Mouse (Mus musculus) MEL (cell line): ENCODE measurements at regions not wholly inside any gene's neighbourhood (a gene's known extent, or its start where the extent isn't known, plus 50 kb on each side); places are given as distances from the start of the nearest gene placed in this dataset.

ENCODE experiments used
- DNase-seq: peaks from one replicate; pipeline ENCODE4 v3.0.0; 2011; ENCODE audit warnings: low read depth, low spot score
- H3K27ac ChIP-seq: 2 replicates; pipeline ENCODE4 v1.5.1; 2012; ENCODE audit warnings: low read depth, mild to moderate bottlenecking, control low read depth, low read length, moderate library complexity; ENCODE audit not compliant: control insufficient read depth
- H3K27me3 ChIP-seq, 2 experiments: fragments of 150-350 bp in 1 of 2; sonication (generic) in 1 of 2; 2 replicates each; pipeline ENCODE4 v1.6.1; 2012; ENCODE audit warnings: low read length in 2 of 2, mild to moderate bottlenecking in 2 of 2, improper control_type of control experiment in 1 of 2, moderate library complexity in 1 of 2; ENCODE audit not compliant: insufficient read depth in 2 of 2, control insufficient read depth in 1 of 2
- H3K36me3 ChIP-seq, 2 experiments: 2 replicates each; pipeline ENCODE4 v1.6.1; 2012 to 2014; ENCODE audit warnings: low read length in 2 of 2, improper control_type of control experiment in 1 of 2, inconsistent platforms in 1 of 2, mild to moderate bottlenecking in 1 of 2; ENCODE audit not compliant: insufficient read depth in 2 of 2, control insufficient read depth in 1 of 2
- H3K4me1 ChIP-seq, 2 experiments: fragments of 150-350 bp in 1 of 2; sonication (generic) in 1 of 2; 2 replicates each; pipeline ENCODE4 v1.6.1; 2012; ENCODE audit warnings: low read length in 2 of 2, improper control_type of control experiment in 1 of 2, mild to moderate bottlenecking in 1 of 2; ENCODE audit not compliant: insufficient read depth in 2 of 2, control insufficient read depth in 1 of 2
- H3K4me3 ChIP-seq, 2 experiments: fragments of 150-350 bp in 1 of 2; sonication (generic) in 1 of 2; 2 replicates each; pipeline ENCODE4 v1.5.1; 2012; ENCODE audit warnings: low read depth in 2 of 2, low read length in 2 of 2, mild to moderate bottlenecking in 2 of 2, moderate library complexity in 2 of 2, control low read depth in 1 of 2, improper control_type of control experiment in 1 of 2; ENCODE audit not compliant: control insufficient read depth in 1 of 2, insufficient read depth in 1 of 2
- H3K79me2 ChIP-seq: 2 replicates; pipeline ENCODE4 v1.6.1; 2012; ENCODE audit warnings: mild to moderate bottlenecking, low read length, moderate library complexity; ENCODE audit not compliant: control insufficient read depth, poor library complexity, insufficient read depth
- H3K9ac ChIP-seq: 2 replicates; pipeline ENCODE4 v1.6.1; 2012; ENCODE audit warnings: low read depth, mild to moderate bottlenecking, control low read depth, low read length, moderate library complexity; ENCODE audit not compliant: control insufficient read depth, poor library complexity, severe bottlenecking
- H3K9me3 ChIP-seq: fragments of 150-350 bp; sonication (generic); replicated peaks from 2 replicates; pipeline ENCODE4 v1.6.1; 2012; ENCODE audit warnings: mild to moderate bottlenecking, low read length, improper control_type of control experiment, moderate library complexity; ENCODE audit not compliant: insufficient read depth
- BHLHE40 ChIP-seq: IDR thresholded peaks from 2 replicates; pipeline ENCODE4 v1.6.1; 2012; ENCODE audit warnings: low read depth, mild to moderate bottlenecking, inconsistent platforms, low read length, improper control_type of control experiment, borderline replicate concordance
- CHD1 ChIP-seq: IDR thresholded peaks from 2 replicates; pipeline ENCODE4 v1.6.1; 2012; ENCODE audit warnings: low read depth, mild to moderate bottlenecking, inconsistent platforms, low read length, improper control_type of control experiment
- CHD2 ChIP-seq: IDR thresholded peaks from 2 replicates; pipeline ENCODE4 v1.6.1; 2011; ENCODE audit warnings: low read length, improper control_type of control experiment
- CTCF ChIP-seq, 3 experiments: IDR thresholded peaks in 2 of 3; conservative IDR thresholded peaks in 1 of 3; 2 replicates each; pipeline ENCODE4 v1.5.1; 2011 to 2012; ENCODE audit warnings: low read length in 3 of 3, low read depth in 2 of 3, mild to moderate bottlenecking in 2 of 3, improper control_type of control experiment in 1 of 3, inconsistent platforms in 1 of 3, mixed read lengths in 1 of 3, moderate library complexity in 1 of 3; ENCODE audit not compliant: control insufficient read depth in 1 of 3, insufficient read depth in 1 of 3, poor library complexity in 1 of 3, severe bottlenecking in 1 of 3
- ELF1 ChIP-seq: IDR thresholded peaks from 2 replicates; pipeline ENCODE4 v1.6.1; 2014; ENCODE audit warnings: low read depth, mild to moderate bottlenecking, inconsistent platforms, low read length, improper control_type of control experiment, moderate library complexity
- GATA1 ChIP-seq: IDR thresholded peaks from 2 replicates; pipeline ENCODE4 v1.6.1; 2011; ENCODE audit warnings: low read depth, low read length, improper control_type of control experiment
- MAFK ChIP-seq: IDR thresholded peaks from 2 replicates; pipeline ENCODE4 v1.6.1; 2011; ENCODE audit warnings: low read depth, mild to moderate bottlenecking, low read length, improper control_type of control experiment, borderline replicate concordance
- MXI1 ChIP-seq: IDR thresholded peaks from 2 replicates; pipeline ENCODE4 v1.6.1; 2011; ENCODE audit warnings: mild to moderate bottlenecking, low read depth, low read length, improper control_type of control experiment
- MYB ChIP-seq: IDR thresholded peaks from 2 replicates; pipeline ENCODE4 v1.6.1; 2011; ENCODE audit warnings: mild to moderate bottlenecking, low read depth, low read length, improper control_type of control experiment
- RAD21 ChIP-seq: IDR thresholded peaks from 2 replicates; pipeline ENCODE4 v1.6.1; 2011; ENCODE audit warnings: mild to moderate bottlenecking, low read depth, low read length, improper control_type of control experiment
- RCOR1 ChIP-seq: IDR thresholded peaks from 2 replicates; pipeline ENCODE4 v1.6.1; 2012; ENCODE audit warnings: low read depth, mild to moderate bottlenecking, inconsistent platforms, low read length, improper control_type of control experiment
- SIN3A ChIP-seq: IDR thresholded peaks from 2 replicates; pipeline ENCODE4 v1.6.1; 2012; ENCODE audit warnings: low read length, improper control_type of control experiment, inconsistent platforms
- SMC3 ChIP-seq: IDR thresholded peaks from 2 replicates; pipeline ENCODE4 v1.6.1; 2011; ENCODE audit warnings: low read depth, low read length, improper control_type of control experiment
- TAL1 ChIP-seq: IDR thresholded peaks from 2 replicates; pipeline ENCODE4 v1.6.1; 2012; ENCODE audit warnings: mild to moderate bottlenecking, inconsistent platforms, low read length, moderate library complexity, mixed read lengths
- TBP ChIP-seq: IDR thresholded peaks from 2 replicates; pipeline ENCODE4 v1.8.0; 2011; ENCODE audit warnings: low read depth, low read length, improper control_type of control experiment
- TCF12 ChIP-seq: IDR thresholded peaks from 2 replicates; pipeline ENCODE4 v1.6.1; 2014; ENCODE audit warnings: low read depth, mild to moderate bottlenecking, inconsistent platforms, low read length, improper control_type of control experiment, moderate library complexity
- USF2 ChIP-seq, 2 experiments: IDR thresholded peaks; 2 replicates each; pipeline ENCODE4 v1.6.1; 2011 to 2012; ENCODE audit warnings: improper control_type of control experiment in 2 of 2, low read length in 2 of 2, borderline replicate concordance in 1 of 2, inconsistent platforms in 1 of 2, low read depth in 1 of 2, mild to moderate bottlenecking in 1 of 2; ENCODE audit not compliant: insufficient read depth in 1 of 2
- ZC3H11A ChIP-seq: IDR thresholded peaks from 2 replicates; pipeline ENCODE4 v1.6.1; 2012; ENCODE audit warnings: low read depth, mild to moderate bottlenecking, inconsistent platforms, low read length, improper control_type of control experiment
- ZNF384 ChIP-seq: IDR thresholded peaks from 2 replicates; pipeline ENCODE4 v1.6.1; 2012; ENCODE audit warnings: low read depth, mild to moderate bottlenecking, inconsistent platforms, low read length, improper control_type of control experiment

DNA sequence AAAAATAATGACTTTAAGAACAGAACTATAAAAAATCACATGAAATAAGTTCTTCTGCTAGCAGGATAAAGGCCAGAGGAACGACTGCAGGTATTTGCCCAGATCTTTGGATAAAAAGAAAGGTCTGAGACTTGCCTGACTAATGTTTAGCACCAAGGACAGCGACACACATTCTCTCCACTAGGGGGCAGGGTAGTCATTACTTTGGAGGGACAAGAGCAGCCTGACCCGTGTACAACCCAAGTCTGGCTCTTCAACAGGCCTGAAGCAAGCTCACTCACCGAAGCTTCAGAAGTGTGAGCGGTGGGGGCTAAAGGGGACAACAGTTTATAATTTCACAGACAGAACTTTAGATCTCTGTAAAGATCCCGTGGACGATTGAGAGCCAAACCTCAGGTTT is 98.4 kb upstream of the Gm10234 start:
- Histone ChIP-seq H3K4me1 (no peaks in the 10 kb centered on the region), H3K79me2 (no peaks in the 10 kb centered on the region), H3K4me3 (no peak overlapping the region), H3K27ac (no peak overlapping the region), H3K27me3 (peaks cover 0 to 2% of the 10 kb centered on the region in 2 experiments; a peak in 1 of 4 replicates), H3K9me3 (no peaks in the 10 kb centered on the region), H3K36me3 (no peaks in the 10 kb centered on the region), H3K9ac (no peak overlapping the region)
- TF ChIP-seq ZC3H11A (peak; percentile 87), SIN3A (peak; percentile 78), TBP (no peak), SMC3 (peak; percentile 96), RAD21 (peak; percentile 89), CHD2 (no peak), CHD1 (no peak), TAL1 (no peak), CTCF (IDR thresholded peaks at IDR 0.05 in 2 of 3, conservative IDR thresholded peaks at IDR 0.05 in 1 of 3; ENCODE audit: control insufficient read depth in 1 of 3, insufficient read depth in 1 of 3, low read depth in 2 of 3, low read length in 3 of 3, poor library complexity in 1 of 3, severe bottlenecking in 1 of 3) (peak; percentile 70 to 93 (median 75))
- DNase-seq, result peak; percentile 80

DNA sequence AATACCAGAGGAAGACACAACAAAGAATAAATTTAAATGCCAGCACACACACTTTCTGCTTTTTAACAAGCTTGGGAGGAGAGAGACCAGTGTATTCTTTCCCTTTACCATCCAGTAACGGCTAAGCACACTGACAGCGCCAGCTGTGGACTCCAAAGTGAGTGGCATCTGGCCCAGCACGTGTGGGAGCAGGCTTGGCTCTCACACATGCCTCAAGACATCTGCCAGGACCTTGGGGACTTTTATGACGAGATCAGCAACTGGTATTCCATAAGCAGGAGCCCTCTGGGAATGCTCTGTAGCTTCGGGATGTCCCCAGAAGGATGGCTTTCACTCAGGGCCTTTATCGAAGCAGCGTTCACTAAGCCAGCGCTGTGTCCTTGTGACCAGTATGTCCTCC is 92.0 kb upstream of the Gm10234 start:
- Histone ChIP-seq H3K36me3 (no peaks in the 10 kb centered on the region), H3K27me3 (peaks cover 0 to 4% of the 10 kb centered on the region in 2 experiments; a peak in 1 of 4 replicates), H3K9me3 (no peaks in the 10 kb centered on the region), H3K4me1 (no peaks in the 10 kb centered on the region), H3K4me3 (no peak overlapping the region), H3K79me2 (no peaks in the 10 kb centered on the region), H3K27ac (no peak overlapping the region), H3K9ac (no peak overlapping the region)
- no peak for DNase-seq
- TF ChIP-seq ELF1 (no peak), TCF12 (no peak), MAFK (no peak), RCOR1 (no peak), GATA1 (no peak), CTCF (IDR thresholded peaks at IDR 0.05 in 2 of 3, conservative IDR thresholded peaks at IDR 0.05 in 1 of 3; ENCODE audit: control insufficient read depth in 1 of 3, insufficient read depth in 1 of 3, low read depth in 2 of 3, low read length in 3 of 3, poor library complexity in 1 of 3, severe bottlenecking in 1 of 3) (no peak), ZC3H11A (no peak), BHLHE40 (no peak), ZNF384 (no peak)

DNA sequence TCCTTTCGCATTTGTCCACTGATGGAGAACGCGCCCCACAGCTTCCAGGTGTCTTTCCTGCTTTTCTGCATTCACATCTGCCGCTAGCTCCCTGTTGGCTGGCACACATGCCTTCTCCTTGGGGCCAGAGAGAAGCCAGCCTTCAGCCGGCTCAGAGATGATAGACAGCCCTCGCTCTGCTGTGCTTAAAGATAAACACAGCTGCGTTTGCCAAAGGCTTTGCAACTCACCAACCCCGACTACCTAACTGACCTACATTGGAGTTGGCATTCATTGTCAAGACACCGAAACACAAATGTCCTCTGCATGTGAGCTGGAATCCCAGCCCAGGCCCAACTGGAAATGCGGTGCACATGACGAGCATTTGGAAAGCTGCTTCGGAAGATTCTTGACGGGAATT is 87.2 kb upstream of the Gm10234 start:
- TF ChIP-seq RAD21, result no peak
- TF ChIP-seq SIN3A, result no peak
- no peak for TF ChIP-seq BHLHE40
- TF ChIP-seq USF2 (IDR thresholded peaks at IDR 0.05; ENCODE audit: borderline replicate concordance in 1 of 2, insufficient read depth in 1 of 2, low read depth in 1 of 2, low read length in 2 of 2), result no peak
- TF ChIP-seq MXI1, result no peak
- TF ChIP-seq SMC3, result no peak
- TF ChIP-seq MYB, result no peak
- TF ChIP-seq TCF12, result no peak
- H3K9ac ChIP-seq, result no peak overlapping the region
- no peaks in the 10 kb centered on the region for H3K27me3 ChIP-seq
- no peak for DNase-seq
- no peak overlapping the region for H3K27ac ChIP-seq
- H3K9me3 ChIP-seq, result no peaks in the 10 kb centered on the region
- no peaks in the 10 kb centered on the region for H3K79me2 ChIP-seq
- no peaks in the 10 kb centered on the region for H3K36me3 ChIP-seq
- no peak overlapping the region for H3K4me3 ChIP-seq
- no peaks in the 10 kb centered on the region for H3K4me1 ChIP-seq
